Mouse (Mus musculus) spleen, adult 18-20 months (tissue): ENCODE results near the gene Gm20388.

Source experiments
- DNase-seq, 2 experiments: peaks; one replicate each; pipeline ENCODE4 v3.0.0; 2022; ENCODE audit warnings: mixed read lengths in 2 of 2

Gene Gm20388

GRCm38 (mm10) chr8:120015916-120016315, 105.3 kb downstream of the Gm20388 start:
- no peak for DNase-seq

- DNase-seq, result no peak
Observed at GRCm38 (mm10) chr8:120016424-120016823, 105.8 kb downstream of the Gm20388 start.

GRCm38 (mm10) chr8:120017349-120017748, 106.7 kb downstream of the Gm20388 start:
- DNase-seq, result no peak

GRCm38 (mm10) chr8:120017786-120018185, 107.1 kb downstream of the Gm20388 start:
- DNase-seq, result no peak

- no peak for DNase-seq
Observed at GRCm38 (mm10) chr8:120018379-120018778, 107.7 kb downstream of the Gm20388 start.

GRCm38 (mm10) chr8:120019297-120019696, 108.7 kb downstream of the Gm20388 start:
- no peak for DNase-seq

- DNase-seq, result no peak
Observed at GRCm38 (mm10) chr8:120020298-120020697, 109.7 kb downstream of the Gm20388 start.

- no peak for DNase-seq
Observed at GRCm38 (mm10) chr8:120026199-120026598, 115.6 kb downstream of the Gm20388 start.

GRCm38 (mm10) chr8:120026991-120027390, 116.3 kb downstream of the Gm20388 start:
- DNase-seq, result no peak

GRCm38 (mm10) chr8:120030447-120030846, 119.8 kb downstream of the Gm20388 start:
- DNase-seq, result no peak

GRCm38 (mm10) chr8:120032549-120033208, 122.0 kb downstream of the Gm20388 start:
- DNase-seq, result no peak

GRCm38 (mm10) chr8:120034471-120034870, 123.8 kb downstream of the Gm20388 start:
- DNase-seq, result no peak

GRCm38 (mm10) chr8:120036111-120036510, 125.5 kb downstream of the Gm20388 start:
- DNase-seq, result no peak

GRCm38 (mm10) chr8:120036578-120036977, 125.9 kb downstream of the Gm20388 start:
- DNase-seq, result no peak

GRCm38 (mm10) chr8:120037199-120037598, 126.6 kb downstream of the Gm20388 start:
- DNase-seq, result no peak

- no peak for DNase-seq
Observed at GRCm38 (mm10) chr8:120037611-120038010, 127.0 kb downstream of the Gm20388 start.

GRCm38 (mm10) chr8:120038741-120039140, 128.1 kb downstream of the Gm20388 start:
- DNase-seq, result no peak

GRCm38 (mm10) chr8:120039313-120039919, 128.8 kb downstream of the Gm20388 start:
- DNase-seq, result no peak

- peak in 1 of 2 experiments; percentile 10 for DNase-seq
Observed at GRCm38 (mm10) chr8:120040861-120041260, 130.2 kb downstream of the Gm20388 start.

GRCm38 (mm10) chr8:120042542-120043312, 132.1 kb downstream of the Gm20388 start:
- DNase-seq, result no peak

GRCm38 (mm10) chr8:120044907-120045306, 134.3 kb downstream of the Gm20388 start:
- DNase-seq, result no peak

GRCm38 (mm10) chr8:120045471-120045870, 134.8 kb downstream of the Gm20388 start:
- DNase-seq, result no peak

- peak in 1 of 2 experiments; percentile 11 for DNase-seq
Observed at GRCm38 (mm10) chr8:120046258-120047020, 135.8 kb downstream of the Gm20388 start.
